Mouse (Mus musculus) adrenal gland, postnatal 14 days (tissue): ENCODE measurements around the gene Fyn. TPM values are rescaled to one million over a fixed set of nuclear protein-coding genes. Genes with fewer than 3 reads are reported as not detected.

ENCODE experiments used
- DNase-seq: peaks from one replicate; pipeline ENCODE4 v3.0.0; 2021; ENCODE audit warnings: mixed read lengths
- total RNA-seq: library from RNA; stranded (reverse); gene quantifications from 2 replicates; pipeline ENCODE4 v1.2.3, GENCODE M21; 2021

The Fyn gene
- total RNA-seq, 1 experiment from 2014 or later, result 51.8 TPM

- DNase-seq, result peak; percentile 67
Measured at GRCm38 (mm10) chr10:39571011-39571410, 202.4 kb downstream of the Fyn start.

DNA sequence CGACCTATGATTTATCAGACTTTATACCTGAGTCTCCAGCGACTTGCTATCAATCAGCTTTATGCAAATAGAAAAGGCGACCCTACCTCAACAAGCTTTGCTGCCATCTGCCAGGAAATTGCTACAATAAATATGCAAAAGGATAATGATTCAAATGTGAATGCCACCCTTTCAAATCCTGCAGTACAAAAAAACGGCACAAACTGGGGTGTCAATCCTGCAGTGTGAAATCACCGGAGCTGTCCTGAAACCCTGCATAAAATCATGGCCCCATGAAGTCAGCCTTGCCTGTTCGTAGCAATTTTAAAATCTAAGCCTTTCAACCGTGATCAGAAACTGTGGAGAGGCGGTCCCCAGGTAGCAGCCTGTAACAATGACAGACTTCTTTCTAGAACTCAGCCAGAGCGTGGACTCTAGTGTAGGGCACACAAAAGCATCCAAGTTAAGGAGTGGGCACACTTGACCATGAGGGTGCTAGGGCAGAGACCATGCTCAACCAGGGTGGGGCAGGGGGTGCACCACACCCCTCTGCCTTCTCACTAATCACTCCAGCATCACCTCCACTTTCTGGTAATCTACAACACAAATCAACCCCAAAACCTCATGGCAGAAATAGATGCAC is 203.5 kb downstream of the Fyn start:
- DNase-seq, result no peak

GRCm38 (mm10) chr10:39572672-39573051 is 204.0 kb downstream of the Fyn start:
- DNase-seq, result peak; percentile 67

DNA sequence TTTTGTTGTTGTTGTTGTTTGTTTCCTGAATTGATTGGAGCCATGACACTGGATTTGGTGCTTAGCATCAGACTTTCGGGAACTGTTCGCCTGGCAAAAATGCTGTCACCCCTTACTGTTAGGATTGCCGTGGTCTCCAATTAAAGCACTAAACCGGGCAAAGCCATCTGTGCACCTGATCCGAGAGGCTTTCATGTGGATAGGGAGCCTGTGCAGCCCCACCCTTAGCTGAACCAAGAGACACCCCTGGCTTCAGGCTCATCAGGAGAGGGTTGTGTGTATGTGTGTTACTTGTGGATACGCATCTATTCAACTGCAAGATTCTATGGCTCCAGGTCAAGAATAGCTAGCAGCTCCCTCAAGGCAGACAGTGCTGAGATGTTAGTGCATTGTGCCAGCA is 207.8 kb downstream of the Fyn start:
- no peak for DNase-seq

DNA sequence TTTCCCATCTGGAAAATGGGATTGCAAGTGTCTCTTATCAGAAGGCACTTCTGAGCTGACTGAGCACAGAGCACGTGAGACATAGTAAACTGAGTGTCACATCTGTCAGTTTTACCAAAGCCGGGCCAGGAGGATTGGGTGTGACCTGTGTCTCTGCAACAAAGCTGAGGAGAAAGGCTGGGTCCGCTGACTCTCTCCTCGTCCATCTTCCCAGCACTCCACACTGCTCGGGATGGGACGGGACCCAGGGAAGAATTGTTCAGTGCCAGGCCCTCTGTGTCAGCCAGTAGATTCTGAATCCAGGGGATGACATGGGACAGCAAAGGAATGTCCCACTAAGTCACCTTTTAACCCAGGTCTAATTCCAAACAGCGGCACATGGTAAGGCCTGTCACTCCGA is 211.8 kb downstream of the Fyn start:
- DNase-seq, result no peak

DNA sequence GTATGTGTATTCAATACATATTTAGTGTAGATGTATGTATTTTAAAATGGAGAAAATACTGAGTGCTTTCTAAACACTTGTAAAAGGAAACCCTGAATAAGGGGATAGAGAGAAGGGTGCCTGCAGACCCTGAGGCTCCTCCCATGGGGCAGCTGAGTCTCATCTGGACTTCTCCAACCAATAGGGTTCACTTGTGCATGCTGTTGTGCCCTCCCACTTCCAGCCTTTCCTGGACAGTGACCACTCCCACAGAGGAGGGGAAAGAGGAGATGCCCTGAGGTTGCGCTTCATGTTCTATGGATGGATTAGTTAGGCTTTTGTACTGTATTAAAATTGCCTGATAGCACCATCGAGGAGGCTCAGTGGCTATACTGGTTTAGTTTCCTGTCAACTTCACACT is 213.7 kb downstream of the Fyn start:
- no peak for DNase-seq

DNA sequence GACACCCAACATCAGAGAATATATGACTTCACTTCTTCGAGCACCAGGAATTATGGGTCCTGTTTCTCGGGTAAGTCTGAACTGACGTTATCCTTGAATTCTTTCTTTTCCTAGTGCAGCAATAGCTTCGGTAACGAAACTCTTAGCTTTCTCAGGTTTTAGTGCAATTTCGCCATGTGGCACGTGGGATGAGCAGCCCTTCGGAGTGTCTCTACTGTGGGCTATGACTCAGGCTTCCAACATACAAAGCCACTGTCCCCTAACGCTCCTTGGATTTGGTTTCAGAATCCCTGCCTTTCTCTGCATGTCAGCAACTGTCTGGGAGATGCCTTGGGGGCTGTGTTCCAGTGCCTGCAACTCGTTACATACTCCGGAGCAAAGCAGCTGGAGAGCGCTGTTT is 215.1 kb downstream of the Fyn start:
- DNase-seq, result no peak

- DNase-seq, result no peak
Measured at GRCm38 (mm10) chr10:39587290-39587925, 218.8 kb downstream of the Fyn start.

DNA sequence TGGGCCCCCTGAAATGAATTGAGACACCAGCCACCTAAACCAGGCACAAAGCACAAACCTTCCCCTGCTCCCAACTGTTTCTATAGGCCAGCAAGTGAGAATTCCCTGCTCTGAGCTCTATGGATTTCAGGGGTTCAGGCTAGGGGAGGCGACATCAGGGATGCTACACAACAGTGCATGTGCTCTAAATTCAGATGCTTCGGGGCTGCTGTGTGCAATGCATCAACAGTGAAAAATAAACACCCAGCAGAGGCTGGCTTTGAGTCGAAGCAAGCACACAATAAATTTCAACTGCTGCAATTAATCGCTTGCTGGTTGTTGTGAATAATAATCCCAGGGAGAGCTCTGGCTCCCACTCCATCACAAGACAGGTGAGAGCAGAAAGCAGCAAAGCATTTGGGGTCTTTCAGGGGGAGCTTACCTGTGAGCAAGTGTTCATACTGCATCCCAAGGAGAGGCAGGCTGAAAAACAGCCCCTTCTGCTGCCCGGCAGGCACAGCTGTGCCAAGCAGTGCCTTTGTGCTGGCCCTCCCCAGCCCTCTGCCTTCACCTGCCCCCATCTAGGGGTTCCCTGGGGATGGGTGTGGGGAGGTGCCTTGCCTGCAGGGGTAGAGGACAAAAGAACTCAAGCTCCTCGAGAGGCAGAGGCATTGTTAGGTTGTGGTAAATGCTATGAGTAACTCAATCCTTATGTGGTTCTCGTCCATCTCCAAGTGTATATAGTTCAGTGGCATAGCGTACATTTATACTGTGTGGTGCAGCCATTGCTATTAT is 219.5 kb downstream of the Fyn start:
- no peak for DNase-seq

DNA sequence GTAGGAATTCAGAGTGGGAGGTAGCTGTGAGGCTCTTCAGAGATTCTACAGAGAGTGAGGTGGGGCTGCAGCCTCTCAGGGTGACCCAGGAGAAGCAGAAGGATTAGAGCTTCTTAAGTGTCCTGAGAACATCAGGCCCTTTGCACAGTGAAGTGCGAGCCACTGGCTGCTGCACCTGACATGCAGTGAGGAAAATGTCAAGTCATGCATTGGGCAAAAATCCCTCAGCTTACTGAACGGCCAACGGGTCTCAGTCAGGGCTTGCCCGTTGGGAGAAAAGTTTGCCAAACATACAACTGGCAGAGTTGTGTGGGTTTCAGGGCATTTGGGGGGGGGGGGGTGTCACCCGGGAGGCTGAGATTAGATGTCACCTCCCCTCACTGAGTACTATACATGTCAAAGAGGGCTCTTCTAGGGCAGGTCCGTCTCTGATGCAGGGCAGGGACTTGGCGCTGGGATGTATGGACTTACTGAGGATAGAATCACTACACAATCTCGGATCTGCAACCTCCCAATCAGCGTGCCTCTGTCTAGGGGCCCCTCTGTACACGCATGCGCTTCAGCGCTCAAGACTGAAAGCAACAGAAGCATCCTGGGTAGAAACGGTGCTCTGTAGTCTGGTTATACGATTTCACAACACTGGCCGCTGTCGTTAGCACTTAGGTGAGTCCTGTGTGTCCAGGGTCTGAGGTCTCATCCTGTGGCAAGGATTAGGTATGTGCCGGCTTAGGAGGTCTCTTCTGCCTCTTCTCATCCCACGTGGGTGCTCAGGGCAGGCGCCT is 221.3 kb downstream of the Fyn start:
- no peak for DNase-seq

DNA sequence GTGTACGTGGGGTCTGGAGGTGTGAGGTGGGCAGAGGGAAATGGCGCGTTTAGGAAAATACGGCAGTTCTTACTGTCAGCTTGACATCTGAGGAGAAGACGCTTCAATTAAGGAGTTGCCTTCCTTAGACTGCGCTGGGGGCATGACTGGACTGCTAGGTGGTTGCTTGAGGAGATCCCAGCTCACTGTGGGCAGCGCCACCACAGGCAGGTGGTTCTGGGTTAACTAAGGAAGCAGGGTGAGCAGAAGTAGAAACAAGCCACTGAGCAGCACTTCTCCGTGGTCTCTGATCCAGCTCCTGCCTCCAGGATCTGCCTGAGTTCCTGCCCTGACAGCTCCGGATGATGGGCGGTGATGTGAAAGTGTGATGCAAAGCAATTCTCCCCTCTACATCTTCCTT is 222.0 kb downstream of the Fyn start:
- DNase-seq, result no peak

DNA sequence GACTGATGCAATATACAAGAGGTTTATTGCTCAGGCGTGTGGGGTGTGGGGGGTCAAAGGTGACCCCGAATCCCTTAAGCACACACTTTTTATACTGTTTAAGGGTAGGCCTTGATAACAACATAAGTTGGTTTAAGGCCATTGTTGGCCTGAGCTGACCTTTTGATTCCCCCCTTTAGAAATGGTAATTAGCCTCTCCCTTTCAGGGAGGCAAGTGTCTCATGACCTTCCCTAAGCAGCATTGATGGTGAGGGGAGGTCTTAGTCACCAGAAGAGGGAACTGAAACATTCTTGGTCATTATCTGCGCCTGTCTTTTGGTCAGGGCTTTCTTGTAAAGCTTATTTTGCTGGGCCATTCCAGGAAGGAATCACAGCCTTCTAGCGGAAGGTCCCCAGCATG is 223.8 kb downstream of the Fyn start:
- DNase-seq, result no peak

- DNase-seq, result no peak
Measured at GRCm38 (mm10) chr10:39594716-39595115, 226.1 kb downstream of the Fyn start.

- no peak for DNase-seq
Measured at GRCm38 (mm10) chr10:39595862-39596261, 227.2 kb downstream of the Fyn start.

GRCm38 (mm10) chr10:39597116-39597791 is 228.6 kb downstream of the Fyn start:
- no peak for DNase-seq

- no peak for DNase-seq
Measured at GRCm38 (mm10) chr10:39597792-39598183, 229.1 kb downstream of the Fyn start.

DNA sequence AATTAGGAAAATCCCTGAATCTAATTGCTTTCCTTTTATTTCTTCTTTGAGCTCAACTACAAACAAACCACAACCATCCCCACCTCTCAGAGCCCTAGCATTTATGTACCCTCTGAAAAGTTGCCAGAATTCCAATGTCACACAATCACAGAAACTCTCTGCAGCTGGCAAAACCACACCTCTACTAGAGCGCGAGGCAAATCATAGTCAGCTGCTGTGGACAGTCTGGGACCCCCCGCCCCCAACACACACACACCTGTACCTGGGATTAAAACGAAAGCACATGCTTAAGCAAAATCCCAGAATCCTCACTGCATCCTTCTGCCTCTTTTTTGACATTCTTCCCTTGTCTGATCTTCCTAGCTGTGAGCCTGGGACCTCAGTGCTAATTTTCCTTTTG is 230.9 kb downstream of the Fyn start:
- DNase-seq, result no peak

- DNase-seq, result no peak
Measured at GRCm38 (mm10) chr10:39600115-39600514, 231.5 kb downstream of the Fyn start.

DNA sequence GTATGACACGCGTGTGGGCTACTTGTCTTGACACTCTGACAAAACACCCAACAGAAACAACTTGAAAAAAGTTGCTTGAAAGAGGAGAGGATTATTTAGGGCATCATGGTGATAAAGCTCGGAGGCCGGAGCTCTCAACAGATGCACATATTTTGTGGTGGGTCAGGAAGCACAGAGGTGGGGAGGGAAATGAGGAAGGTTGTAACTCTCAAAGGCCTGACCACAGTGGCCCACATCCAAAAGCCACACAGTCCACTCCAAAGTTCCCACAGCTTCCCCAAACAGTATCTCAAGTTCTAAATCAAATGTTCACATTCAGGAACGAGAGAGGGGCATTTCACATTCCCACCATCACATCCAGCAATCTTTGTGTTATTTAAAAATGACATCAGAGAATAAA is 232.4 kb downstream of the Fyn start:
- DNase-seq, result no peak

DNA sequence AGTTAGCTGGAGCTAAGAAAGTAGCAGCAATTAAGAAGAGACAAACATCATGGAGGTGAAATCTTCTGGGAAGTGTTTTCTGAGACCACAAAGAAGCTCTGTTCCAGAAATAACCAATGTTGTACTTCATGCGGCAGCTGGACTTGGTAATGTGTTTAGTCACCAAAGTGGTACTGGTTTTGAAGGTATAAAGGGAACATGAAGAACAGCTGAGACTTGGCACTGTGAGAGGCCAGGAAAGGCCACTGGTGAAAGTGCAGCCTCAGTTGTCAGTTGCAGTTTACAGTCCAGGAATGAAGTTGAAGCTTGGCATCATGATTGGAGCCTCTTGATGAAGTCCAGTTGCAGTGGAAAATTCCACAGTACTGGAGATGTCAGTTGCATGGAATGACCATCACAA is 237.8 kb downstream of the Fyn start:
- no peak for DNase-seq

DNA sequence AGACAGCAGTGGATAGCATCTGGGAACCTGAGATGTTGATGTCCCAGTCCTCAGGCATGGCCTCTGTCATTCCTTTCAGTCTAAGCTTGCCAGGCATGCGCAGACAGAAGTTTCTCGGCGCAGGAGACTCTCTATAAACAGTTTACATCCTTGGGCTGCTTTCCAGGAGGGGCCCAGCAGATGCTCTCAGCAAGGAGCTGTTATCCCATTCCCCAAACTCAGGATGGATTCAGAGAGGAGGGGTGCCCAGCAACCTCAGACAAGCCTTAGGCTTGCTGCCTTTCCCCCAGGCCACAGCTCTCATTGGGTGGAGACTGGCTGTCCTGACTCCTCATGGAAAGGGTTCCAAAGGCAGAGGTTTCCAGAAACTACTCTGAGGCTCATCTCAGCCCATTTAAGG is 242.6 kb downstream of the Fyn start:
- no peak for DNase-seq

GRCm38 (mm10) chr10:39612131-39612530 is 243.5 kb downstream of the Fyn start:
- no peak for DNase-seq
